Mouse (Mus musculus) adrenal gland, postnatal 10 days (tissue): ENCODE data around the gene Gmeb2. TPM values are rescaled to one million over a fixed set of nuclear protein-coding genes. Genes with fewer than 3 reads are reported as not detected.
A peak's percentile ranks its signal among the peaks of the same experiment; 100 is the strongest.

Source experiments
- DNase-seq: peaks from one replicate; pipeline ENCODE4 v3.0.0; 2021; ENCODE audit warnings: mixed read lengths
- total RNA-seq, 2 experiments: library from RNA; stranded (reverse); gene quantifications; 2 replicates each; pipeline ENCODE4 v1.2.3; 2021

The Gmeb2 gene
- total RNA-seq, 2 experiments from 2014 or later, result 18.1 to 20.7 TPM

DNA sequence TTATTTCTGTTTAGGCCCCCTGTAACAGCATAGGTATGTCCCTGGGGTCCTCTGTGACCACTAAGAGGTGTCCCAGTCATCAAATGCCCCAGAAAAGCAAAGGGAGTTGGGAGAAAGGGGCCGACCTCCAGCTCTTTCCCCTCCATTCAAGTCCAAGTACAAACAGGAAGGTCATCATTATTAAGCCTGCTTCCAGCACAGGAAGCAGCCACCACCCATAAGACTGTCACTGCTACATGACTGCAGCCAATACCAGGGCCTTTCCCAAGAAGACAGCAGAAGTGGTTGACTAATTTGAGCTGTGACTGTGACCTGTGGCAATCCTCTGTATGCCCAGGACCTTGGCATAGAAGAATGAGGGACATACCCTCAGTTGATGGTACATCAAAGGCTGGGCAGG lies 59.5 kb downstream of the Gmeb2 start:
- no peak for DNase-seq

DNA sequence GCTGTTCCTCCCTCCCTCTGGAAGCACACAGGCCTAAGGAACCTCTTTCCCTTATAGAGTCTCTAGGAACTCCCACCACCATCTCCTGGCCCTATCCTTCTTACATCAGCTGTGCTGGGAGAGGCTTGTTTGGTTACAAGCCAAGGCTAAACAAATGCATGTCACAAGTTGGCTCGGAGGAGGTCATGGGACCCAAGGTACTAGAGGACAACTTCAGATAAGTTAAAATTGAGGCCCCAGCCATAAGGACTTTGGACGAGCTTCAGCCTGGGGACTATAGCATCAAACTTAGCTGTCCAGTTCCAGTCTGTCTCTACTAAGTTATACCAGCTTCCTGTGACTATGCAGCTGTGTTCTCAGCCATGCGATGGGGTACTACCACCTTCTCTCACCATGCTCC lies 60.7 kb downstream of the Gmeb2 start:
- DNase-seq, result no peak

DNA sequence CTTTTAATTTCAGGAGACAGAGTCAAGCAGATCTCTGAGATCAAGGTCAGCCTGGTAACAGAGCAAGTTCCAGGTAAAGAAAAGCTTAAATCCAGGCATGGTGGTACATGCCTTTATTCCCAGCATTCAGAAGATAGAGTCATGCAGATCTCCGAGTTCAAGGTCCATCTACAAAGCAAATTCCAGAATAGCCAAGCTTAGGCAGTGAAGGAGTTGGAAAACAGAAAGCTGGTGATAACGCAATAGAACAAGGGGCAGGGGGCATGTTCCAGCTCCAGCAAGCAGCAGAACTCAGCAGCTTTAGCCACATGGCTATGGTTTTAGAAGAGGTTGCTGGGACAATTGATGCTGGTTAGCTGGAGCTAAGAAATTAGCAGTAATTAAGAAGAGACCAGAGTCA lies 62.8 kb downstream of the Gmeb2 start:
- DNase-seq, result no peak

DNA sequence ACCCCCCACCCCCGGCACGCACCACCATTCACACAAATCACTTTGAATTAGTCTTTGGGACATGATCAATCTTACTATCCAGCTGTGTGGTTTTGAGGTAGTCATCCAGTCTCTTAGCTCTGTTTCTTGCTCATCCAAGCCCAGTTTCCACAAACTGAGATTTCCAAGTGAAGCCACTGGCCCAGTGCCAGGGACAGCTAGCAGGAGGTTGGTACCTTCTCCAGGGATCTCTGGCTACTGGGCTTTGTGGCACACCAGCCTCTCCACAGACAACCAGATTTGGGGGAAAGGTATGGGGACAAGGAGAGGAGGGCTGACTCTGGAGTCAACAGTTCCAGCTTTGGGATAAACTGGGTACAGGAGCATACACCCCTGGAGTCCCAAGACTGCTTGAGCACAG lies 67.5 kb downstream of the Gmeb2 start:
- peak; percentile 33 for DNase-seq

DNA sequence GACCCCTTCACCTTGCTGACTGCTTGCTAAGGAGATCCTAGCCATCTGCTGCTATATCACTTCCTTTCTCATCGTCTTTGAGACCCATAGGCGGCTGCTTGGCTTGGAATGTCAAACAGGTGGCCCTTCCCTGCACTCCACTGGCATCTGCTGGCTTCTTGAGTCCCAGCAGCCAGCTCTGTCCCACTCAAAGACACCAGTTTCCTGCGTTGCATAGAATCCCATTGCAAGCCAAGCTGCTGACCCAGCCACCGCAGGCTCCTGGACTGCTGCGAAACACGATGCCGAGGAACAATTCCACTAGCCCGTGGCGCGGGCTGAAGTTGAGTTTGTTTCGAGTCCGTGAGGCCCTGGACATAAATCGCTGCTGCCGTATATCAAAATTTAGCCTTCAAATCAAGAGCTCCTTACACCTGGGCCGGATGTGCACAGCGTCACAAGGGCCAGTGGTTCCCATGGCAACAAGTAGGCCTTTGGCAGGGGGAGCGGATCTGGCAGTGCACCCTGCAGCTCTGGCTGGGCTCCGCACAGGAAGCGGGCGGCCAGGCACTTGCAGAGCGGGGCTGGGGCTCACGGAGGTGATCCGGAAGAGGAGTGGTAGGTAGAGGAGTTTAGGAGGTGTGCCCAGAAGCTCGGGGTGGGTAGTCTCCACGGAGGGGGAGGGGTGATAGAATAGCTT lies 68.2 kb downstream of the Gmeb2 start, which contains the start of gene Fndc11:
Fndc11 (plus strand) TSS at position 476 of the 679 bp plus-strand sequence.
- DNase-seq, result peak; percentile 83

DNA sequence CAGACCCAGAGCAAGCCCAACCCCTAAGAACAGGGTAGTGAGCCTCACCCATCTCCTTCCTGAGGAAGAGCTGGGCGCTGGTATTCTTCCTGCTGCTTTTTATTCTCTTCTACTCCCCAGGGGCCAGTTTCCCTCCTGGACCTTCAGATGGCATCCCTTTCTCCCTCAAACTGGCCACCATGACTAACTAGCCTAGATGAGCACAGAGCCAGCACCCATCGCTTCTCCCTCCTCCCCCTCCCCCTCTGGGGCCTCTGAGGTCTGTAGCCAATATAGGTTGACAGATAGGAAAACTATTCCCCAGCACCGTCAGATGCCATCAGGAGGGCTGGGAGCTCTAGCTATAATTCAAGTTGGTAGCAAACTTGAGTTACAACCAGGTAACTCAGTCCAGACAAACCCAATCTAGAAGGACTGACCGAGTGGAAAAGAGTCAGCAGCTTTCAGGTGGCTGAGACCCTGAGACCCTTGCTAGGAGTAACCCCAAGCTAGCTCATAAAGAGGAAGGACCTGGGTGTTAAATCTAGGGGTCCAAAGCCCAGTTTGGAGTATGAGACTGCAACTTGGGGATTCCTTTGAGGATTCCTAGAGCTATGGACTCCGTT lies 68.9 kb downstream of the Gmeb2 start:
- DNase-seq, result no peak

DNA sequence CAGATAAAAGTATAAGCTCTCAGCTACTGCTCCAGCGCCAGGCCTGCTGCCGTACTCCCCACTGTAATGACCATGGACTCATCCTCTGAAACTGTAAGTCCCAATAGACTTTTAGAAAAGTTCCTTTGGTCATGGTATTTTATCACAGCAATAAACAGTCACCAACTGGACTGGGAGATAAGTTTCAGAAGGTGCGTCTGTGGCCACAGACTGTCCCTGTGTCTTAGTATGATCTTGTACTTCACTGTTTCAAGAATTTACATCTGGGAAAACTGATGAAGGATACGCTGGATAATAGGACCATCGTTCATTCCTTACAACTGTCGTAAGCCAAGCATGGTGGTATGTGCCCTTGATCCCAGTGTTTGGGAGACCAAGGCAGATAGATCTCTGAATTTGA lies 71.8 kb downstream of the Gmeb2 start:
- no peak for DNase-seq

DNA sequence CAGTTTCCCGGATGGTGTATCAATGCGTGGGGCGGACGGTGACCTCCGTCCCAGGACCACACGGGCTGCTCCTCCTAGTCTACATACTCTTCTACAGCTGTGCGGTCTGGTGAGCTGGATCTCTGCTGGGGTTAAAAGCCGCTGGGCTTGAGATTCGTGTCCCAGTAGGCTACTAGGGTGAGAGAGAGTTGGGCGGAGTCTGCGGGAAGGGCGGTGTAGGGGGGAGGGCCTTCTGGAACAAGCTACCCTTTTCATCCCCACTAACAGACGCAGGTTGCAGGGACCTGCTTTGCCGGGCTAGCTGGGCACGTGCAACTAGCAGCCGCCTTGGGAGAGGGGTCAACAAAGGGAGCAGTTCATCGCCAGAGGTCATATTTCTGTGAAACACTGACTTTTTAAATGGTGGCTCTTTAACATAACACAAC lies 74.8 kb downstream of the Gmeb2 start, which contains the start of gene Srms:
Srms (minus strand) TSS at position 165 of the 425 bp plus-strand sequence.
- peak; percentile 59 for DNase-seq

DNA sequence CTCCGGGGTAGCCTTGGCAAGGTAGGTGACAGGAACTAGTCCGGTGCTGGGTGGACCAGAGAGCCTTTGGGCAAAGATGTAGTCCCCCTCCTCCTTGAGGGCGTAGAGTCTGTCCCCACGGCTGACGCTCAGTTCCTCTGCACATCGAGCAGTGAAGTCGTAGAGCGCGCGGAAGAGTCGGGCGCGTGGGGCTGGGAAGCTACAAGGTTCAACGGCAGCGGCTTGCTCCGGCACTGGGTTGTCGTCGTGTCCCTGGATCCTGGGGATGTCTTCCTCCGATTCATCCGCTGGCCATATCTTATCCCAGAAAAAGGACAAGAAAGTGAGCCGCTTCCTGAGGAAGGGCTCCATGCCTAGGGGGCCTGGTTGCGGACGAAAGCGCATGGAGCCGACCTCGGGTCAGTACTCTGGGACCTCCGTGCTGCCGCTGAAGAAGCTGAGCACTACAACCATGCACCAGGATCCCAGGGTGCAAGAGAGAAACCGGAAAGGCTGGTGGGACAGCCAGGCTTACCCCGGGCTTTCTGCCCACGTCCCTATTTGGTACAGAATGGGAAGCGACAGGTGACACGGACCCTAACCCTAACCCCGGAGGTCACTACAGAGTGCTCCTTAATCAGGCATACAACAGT lies 75.3 kb downstream of the Gmeb2 start:
- DNase-seq, result peak; percentile 30

DNA sequence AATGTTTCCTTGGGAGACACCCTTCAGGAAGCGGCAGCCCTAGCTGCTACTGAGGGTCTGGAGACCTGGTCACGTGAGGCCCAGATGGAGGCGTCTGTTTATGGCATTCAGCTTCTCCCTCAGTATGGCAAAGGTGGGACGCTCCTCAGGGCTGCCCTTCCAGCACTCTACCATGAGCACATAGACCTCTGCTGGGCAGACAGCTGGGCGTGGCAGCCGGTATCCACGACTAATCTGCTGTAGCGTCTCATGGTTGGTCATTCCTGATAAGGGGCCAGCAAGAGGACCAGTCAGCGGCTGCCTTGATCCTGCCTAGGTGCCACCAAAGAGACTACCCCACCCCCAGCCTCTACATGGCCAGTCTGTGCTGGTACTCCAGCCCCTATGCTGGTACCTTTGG lies 81.7 kb downstream of the Gmeb2 start:
- no peak for DNase-seq

DNA sequence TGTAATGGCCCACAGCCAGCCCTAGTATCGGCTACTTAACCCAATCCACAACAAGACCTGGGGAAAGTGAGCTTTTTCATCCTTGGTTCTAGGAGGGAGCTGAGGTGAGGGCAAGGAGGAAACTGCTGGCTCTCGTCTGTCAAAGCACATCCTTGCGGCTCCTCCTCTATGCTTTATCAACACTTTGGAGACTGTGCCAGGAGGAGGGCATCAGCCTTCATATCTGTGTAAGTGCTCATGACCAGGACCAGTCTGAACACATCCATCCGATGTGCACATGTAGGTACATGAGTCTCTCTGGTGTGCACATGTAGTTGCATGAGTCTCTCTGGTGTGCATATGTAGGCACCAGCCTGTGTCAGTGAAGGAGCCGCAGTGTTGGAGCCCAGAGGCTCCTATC lies 82.2 kb downstream of the Gmeb2 start:
- DNase-seq, result no peak

DNA sequence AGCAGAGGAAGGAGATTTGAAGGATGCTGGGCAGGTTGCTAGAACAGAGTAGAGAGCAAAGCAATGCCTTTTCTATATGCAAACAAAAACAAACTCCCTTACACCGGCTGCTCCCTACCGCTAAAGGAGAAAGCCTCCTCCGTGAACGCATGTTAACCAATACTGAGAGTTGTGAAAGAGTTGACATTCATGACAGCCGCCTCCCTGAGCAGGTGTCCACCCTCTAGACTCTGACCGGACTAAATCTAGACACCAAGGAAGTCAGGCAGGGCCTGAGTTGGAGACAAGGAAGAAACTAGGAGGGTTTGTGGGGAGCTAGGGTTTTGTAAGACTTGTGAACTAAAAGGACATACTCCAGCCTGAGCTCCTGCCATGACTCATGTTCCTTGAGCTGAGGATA lies 84.9 kb downstream of the Gmeb2 start:
- no peak for DNase-seq

DNA sequence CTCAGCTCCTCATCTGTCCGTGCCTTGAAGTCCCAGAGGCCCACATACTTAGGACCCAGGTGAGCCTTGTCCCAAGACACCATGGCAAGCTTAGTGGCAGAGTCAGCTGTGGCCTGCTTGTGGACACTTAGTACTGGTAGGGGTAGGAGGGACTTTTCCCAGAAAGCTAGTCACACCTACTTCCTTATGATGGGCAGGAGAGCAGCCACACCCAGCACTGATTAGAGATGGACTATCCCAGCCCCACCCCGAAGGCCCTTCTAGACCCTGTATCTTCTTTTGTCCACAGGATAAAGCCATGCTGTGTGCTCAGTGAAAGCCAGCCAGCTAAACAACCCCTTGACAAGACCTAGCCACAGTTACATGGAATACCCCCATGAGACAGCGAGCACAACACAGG lies 85.4 kb downstream of the Gmeb2 start, which contains the start of gene Ptk6:
Ptk6 (minus strand) TSS at position 368 of the 400 bp plus-strand sequence.
- no peak for DNase-seq

DNA sequence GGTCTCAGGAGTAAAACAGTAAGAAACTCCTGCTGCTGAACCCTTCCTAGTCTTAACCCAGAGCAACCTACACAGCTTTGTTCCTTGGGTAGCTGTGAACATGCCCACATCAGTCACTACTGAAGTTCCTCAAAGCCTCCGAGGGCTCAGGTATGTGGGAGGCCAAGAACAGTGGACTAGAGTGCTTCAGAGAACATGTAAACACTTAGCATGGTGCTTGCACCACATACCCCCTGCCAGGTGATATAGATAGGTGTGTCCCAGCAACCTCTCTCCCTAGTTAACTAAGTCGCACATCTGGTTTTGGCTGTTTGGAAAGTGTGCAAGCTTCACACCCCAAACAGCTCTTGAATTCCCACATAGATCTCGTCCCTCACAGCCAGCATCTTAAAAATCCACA lies 86.2 kb downstream of the Gmeb2 start:
- DNase-seq, result no peak

Other genes starting within 250 kb of the Gmeb2 start
- 1 to 10 TPM; 6.6 to 8.2 TPM for gene Chrna4, start 244.5 kb downstream of the Gmeb2 start, total RNA-seq
- 1 to 10 TPM; 4.2 to 8.1 TPM for gene Kcnq2, start 152.7 kb downstream of the Gmeb2 start, total RNA-seq
- 100 to 1,000 TPM in 1 of 2 experiments, 10 to 100 TPM in 1; 69.0 to 168 TPM for gene Eef1a2, start 131.0 kb downstream of the Gmeb2 start, total RNA-seq
- 10 to 100 TPM; 88.6 to 92.3 TPM for gene Ppdpf, start 100.8 kb downstream of the Gmeb2 start, total RNA-seq
- under 1 TPM; 0.06 to 0.12 TPM for gene Ptk6, start 85.2 kb downstream of the Gmeb2 start, total RNA-seq
- under 1 TPM; 0.30 to 0.36 TPM for gene Srms, start 74.8 kb downstream of the Gmeb2 start, total RNA-seq
- under 1 TPM in 1 of 2 experiments, not detected in 1; 0.30 TPM for gene Fndc11, start 68.0 kb downstream of the Gmeb2 start, total RNA-seq
- gene Helz2, start 46.0 kb downstream of the Gmeb2 start, total RNA-seq, result 10 to 100 TPM; 14.8 to 16.3 TPM
- gene Stmn3, start 26.5 kb upstream of the Gmeb2 start, total RNA-seq, result 10 to 100 TPM; 19.1 to 35.7 TPM
- 10 to 100 TPM; 33.0 to 50.3 TPM for gene Rtel1, start 31.7 kb upstream of the Gmeb2 start, total RNA-seq
- 10 to 100 TPM; 26.1 to 37.0 TPM for gene Zgpat, start 76.9 kb upstream of the Gmeb2 start, total RNA-seq
- 10 to 100 TPM; 37.9 to 48.2 TPM for gene Arfrp1, start 77.4 kb upstream of the Gmeb2 start, total RNA-seq
- 10 to 100 TPM in 1 of 2 experiments, 1 to 10 TPM in 1; 8.8 to 19.2 TPM for gene Lime1, start 92.0 kb upstream of the Gmeb2 start, total RNA-seq
- 10 to 100 TPM; 17.2 to 23.6 TPM for gene Zbtb46, start 171.4 kb upstream of the Gmeb2 start, total RNA-seq
- gene Abhd16b, start 205.2 kb upstream of the Gmeb2 start, total RNA-seq, result not detected
- gene Tpd52l2, start 209.1 kb upstream of the Gmeb2 start, total RNA-seq, result 100 to 1,000 TPM in 1 of 2 experiments, 10 to 100 TPM in 1; 95.5 to 108 TPM
- gene Dnajc5, start 232.4 kb upstream of the Gmeb2 start, total RNA-seq, result 10 to 100 TPM; 89.0 to 91.5 TPM